Mouse (Mus musculus): ENCODE measurements around the gene Foxn3.

Gene Foxn3

DNA sequence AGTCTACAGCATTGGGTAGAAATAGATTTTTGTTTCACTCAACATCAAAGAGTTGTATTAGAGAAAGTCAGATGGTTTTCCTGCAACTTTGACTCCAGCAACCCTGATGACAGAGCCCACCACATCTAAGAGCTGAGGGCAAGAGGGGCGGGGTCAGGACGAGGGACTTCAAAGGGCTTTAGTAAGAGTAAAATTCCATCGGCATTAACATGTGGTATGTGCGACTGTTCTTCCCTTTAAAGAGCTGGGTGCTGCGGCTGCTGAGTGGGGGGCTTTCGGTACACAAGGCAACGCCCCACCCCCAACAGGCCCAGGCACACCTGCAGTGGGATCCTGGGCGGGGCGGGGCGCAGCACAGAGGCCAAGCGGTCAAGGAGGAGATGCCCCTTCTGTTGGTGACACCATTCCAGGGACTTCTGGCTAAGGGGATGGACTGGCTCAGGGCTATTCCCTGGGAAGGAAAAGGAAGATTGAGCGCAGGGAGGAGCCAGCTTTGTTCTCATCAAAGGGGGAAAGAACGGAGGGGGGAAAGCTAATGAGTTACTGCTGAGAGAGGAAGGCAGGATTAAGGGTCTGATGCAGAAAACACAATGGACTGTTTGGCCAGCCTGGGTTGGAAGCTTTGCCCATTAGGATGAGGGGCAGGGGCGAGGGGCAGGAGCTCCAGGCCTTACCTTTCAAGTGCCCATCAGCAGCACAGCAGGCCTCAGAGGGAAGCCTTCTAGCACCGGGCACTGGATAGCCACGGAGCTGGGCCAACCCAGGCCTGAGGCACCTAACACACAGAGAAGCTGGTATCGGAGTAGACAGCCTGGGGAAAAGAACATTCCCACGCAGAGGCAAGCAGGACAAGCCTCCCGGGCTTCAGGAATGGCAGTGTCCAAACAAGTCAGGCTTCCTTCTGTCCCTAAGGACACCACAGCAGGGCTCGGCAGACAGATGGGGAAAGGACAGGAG is 233.8 kb downstream of the Foxn3 start:
- in situ Hi-C loops (cut with MseI, MboI) = no loop called here

DNA sequence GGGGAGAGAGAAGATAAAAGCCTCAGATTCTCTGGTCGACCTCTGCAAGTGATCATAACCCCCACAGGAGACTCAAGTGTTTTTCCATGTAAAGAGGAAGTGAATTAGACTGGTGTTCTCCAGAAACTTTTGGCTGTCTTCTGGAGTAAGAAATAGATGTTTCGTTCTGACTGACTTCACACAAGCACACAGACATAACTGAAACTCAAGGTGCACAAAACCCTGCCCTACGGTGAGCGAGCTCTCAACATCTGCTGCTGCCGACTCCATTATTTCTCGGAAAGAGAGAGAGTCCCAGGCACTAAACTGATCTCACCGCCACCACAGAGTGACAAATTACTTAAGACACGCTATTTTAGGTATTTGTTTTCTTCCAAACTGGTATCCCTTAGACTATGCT is 237.2 kb downstream of the Foxn3 start:
- in situ Hi-C loops (cut with MseI, MboI) = no loop called here

DNA sequence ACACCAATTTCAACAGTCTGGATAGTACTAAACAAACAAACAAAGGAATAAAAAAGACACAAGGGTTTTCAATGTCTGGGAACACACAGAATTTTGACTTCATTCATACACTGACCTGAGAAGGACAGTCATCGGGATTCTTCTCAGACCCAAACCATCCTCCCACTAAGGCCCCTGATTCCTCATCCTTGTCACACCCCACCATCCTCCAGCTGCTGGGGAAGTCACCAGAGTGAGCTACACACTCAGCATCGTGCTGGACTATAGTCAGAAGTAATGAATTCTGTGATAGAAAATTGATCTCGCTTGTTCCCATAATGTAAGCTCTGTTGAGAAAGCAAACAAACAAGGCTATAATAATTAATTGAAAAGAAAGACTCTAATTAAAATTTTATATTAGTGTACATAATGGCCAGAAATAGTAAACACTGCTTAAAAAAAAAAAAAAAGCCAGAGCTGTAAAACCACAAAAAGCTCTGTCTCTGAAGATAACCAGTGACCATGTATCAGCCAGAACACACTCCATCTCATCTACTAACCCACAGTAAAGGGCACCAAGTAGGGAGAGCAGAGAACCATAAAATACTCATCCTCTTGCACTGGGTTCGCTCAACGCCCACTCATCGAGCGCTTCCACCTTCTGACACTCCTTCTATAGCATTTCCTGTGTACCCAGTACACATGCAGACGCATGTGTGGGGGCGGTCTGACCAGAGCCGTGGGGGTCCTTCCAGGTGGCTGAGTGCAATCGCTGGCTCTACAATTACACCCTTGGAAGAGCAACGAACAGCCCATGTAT is 241.6 kb downstream of the Foxn3 start:
- in situ Hi-C loops (cut with MseI, MboI) = no loop called here

DNA sequence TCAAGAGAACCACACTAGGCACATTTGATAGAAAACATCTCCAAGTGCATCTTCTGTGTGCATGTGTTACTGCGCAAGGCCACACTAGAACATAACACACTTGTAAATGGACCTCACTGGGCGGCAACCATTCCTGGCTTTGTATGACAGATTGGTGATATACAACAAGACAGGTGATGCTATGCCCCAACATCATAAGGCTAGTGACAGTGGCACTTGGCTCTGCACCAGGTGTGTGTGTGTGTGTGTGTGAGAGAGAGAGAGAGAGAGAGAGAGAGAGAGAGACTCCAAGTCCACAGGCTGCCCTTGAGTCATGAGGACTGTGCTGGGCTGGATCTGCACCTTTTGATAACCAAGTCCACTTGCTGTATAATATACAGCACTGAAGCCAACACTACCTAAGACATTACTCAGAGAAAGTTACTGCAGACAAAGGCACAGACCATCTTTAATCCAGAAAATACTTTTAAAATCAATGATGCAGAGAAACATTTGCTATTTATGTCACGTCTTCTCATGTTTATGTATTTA is 242.4 kb downstream of the Foxn3 start:
- in situ Hi-C loops (cut with MseI, MboI) = no loop called here

DNA sequence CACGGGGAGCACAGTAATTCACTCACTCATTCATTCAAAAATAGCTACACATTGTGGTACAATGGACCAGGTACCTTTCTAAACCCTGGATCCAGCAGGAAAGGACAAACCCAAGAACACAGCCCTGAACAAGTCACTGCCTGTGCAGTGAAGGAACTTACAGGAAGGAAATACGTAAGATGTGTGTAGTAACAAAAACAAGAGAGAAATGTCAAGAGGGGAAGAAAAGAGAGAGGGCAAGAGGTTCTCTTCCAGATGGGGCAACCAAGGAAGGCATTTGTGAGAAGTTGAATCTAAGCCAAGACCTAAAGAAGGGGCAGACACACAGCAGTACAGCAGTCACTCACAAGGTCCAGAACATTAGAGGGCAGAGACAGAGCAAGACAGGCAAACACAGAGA is 243.5 kb downstream of the Foxn3 start:
- in situ Hi-C loops (cut with MseI, MboI) = no loop called here

DNA sequence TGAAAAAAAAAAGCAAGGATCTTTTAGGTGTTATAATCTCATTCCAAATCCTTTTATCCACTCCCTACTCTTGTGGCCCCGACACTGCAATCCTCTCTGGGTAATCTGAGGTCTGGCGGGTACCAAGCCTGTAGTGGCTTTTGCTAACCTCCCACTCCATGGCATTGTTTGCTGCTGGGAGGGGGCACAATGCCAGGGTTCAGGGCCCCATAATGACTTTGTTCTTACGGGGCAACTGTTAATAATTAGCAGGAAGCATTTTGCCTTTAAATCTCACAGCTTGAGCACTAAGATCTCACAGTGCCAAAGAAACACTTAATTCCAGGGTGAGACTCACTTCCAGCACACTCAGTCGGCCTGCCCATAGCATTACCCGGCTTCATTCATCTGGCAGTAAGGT is 244.2 kb downstream of the Foxn3 start:
- in situ Hi-C loops (cut with MseI, MboI) = no loop called here

DNA sequence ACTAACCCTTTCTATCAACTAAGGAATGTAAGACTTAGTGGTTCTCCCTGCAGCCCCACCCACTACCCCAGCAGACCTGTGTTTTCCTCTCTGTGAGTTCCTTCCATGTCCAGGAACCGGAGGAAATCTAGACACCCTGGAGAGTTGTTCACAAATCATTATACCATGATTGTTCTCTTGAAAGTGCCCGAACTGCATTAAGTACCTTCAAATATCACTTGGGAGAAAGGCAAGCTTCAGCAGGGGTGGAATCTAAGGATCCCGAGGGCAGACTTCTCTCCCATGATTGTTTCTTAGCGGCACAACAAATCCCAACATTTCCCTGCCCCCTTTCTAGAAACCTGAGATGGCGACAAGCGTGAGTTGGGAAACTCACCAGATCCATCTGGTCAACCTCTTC is 247.5 kb downstream of the Foxn3 start:
- in situ Hi-C loops (cut with MseI, MboI) = no loop called here

DNA sequence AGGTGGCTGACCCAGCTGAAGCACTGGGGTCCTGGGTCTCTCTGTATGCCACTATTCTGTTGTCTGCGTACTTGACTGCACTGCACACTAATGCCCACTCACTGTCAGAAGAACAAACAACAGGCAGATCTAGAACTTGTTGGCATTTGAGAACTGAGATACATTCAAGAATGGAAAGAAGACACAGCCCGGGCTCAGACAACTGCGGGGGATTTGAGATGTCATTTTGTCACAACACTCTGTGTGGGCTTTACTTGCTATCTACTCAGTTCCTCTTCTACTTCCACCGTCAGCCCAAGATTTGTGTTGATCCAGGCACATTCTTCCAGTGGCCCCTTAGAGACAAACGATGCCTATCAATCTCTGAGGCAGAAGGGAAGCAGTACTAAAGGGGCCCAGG is 248.6 kb downstream of the Foxn3 start:
- in situ Hi-C loops (cut with MseI, MboI) = no loop called here

DNA sequence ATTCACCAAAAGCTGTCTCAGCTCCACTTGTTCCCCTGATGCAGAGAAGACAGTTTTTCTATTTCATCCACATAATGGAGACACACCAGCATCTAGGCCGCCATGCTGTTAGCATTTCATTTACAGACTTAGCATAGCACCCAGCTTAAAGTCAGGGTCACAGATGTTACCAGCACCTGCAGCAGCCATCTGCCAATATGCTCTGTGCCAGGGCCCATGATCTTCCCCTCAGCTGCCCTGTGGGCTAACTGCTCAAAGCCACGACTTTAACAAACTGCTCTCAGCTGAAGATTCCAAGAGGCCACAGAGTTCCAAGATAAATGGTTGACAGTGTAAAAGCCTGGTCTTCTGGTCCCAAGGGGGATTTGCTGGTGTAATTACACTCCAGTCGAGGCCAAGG is 252.1 kb downstream of the Foxn3 start:
- in situ Hi-C loops (cut with MseI, MboI) = no loop called here

DNA sequence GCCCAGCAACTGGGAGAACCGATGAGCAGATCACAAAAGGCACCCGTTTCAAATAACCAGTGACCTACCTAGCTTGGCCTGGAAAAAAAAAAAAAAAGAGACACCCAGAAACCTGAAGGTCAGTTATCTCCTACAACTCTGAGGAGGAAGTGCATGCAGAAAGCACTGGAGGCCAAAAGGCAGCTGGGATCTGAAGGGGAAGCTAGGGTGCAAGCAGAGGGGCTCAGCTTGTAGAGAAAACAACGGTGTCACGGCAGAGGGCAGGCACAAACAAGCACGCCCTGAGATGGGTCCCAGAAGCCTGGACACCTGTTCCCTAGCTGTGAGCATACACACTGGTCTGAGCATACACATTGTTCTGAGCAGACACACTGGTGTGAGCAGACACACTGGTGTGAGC is 253.4 kb downstream of the Foxn3 start:
- in situ Hi-C loops (cut with MseI, MboI) = no loop called here

DNA sequence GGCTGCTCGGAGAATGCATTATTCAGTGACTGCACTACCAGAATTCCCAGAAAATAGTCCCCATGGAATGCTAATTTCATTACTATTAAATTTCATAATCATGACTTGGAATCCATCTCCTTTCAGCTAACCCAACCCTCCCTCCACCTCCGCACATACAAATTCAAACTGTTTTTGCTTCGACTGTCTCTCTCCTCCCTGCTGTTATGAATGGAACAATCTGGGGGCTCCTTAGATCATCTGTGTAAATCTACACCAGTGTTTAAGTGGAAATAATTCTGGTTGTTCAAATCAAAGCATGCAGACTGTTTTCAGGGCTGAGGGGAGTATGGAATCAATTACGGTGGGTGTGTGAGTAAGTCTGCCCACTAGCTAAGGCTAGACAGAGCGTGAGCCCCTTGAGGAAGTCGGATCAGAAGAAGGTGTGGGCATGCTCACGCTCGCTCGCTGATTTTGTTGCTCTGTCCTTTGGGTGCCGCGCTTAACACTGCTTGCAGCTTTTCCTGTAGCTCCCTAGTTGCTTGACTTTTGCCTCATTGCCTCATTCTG is 254.8 kb downstream of the Foxn3 start:
- in situ Hi-C loops (cut with MseI, MboI) = no loop called here

DNA sequence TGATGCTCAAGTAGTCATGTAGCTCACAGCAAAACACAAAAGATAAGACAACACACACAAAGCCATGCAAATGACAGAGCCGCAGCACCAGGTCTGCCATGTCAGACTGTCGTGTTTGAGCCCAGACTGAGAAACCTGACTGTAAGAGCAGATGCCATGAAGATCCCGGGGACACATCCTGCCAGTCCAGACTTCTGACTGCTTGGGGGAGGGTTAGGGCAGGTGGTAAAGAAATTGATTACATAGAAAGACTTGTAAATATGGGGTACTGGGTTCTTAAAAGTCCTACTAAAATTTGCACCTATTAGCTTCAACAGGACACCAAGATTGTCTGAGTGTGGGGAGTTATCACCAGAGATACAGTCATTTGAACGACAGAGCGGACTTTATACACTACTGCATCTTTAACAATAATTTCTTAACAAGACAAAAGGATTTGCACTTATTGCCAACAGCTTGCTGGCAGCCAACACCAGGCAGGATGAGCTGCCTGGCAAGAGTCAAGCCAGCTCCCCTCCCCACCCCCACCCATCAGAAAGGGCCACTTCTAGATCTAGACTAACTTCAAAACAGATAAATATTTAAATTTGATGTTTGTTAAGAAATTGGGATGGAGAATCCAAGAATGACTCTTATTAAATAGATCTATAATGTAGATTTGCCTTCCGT is 256.7 kb downstream of the Foxn3 start:
- in situ Hi-C loops (cut with MseI, MboI) = no loop called here

DNA sequence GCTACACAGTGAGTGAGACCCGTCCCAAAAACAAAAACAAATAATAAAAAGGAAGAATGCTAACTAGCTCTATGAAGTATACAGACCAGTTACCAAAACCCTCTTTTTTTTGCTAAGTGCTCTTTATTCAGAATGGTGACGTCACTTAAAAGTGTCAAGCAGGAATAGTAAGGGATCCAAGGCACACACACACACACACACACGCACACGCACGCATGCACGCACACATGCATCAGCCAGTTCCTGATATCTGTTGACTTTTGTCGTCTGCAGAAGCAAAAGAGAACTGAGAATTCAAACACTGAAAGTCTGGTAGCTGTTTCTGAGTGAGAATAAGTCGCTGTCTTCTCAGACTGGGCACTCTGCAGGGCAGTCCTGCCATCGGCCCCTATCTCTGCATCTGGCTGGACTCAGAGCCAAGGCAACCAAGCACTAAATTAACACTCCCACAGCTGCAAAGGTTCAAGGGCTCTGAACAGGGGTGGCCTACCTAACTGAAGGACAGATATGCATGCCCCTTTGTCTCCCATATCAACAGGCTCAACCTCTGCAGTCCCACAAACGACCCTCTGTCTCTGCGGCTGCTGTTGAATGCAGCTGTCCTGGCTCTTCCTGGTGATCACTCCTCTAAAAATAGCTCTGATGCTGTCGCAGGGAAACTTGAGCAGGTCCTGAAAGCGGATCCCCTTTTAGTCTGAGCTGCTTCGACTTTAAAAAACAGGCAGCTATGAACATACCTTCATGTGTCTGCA is 257.4 kb downstream of the Foxn3 start:
- in situ Hi-C loops (cut with MseI, MboI) = no loop called here

DNA sequence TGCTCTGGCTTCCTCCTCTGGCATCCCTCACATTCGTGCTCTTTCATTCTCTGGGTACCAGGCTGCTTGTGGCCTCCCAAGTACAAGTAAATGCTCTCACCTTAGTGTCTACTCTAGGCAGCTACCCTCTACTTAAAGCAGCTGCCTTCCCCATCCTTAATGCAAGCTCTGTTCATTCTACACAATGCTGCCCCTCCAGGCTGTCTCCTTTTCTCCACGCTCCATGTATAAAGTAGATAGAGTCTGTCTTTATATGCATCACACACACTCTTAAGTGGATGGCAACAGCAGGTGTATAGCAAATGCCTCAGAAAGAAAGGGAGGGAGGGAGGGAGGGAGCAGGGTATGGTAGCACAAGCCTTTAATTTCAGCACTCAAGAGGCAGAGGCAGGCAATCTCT is 258.1 kb downstream of the Foxn3 start:
- in situ Hi-C loops (cut with MseI, MboI) = no loop called here

DNA sequence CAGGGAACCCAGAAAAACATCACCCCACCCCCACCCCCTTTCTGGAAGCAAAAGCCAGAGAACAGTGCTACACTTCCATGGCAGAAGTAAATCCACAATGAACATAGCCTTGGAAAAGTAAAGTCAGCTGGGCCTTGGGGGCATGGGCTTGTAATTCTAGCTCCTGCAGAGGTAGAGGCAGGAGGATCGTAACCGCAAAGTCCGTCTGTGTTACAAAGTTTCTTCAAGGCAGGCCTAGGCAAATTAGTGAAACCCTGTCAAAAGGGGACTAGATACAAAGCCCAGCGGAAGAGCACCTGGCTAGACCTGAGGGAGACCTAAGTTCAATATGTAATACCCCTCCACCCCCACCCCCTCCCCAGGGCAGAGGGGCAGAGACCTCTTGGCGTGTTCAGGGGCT is 259.3 kb downstream of the Foxn3 start:
- in situ Hi-C loops (cut with MseI, MboI) = no loop called here

DNA sequence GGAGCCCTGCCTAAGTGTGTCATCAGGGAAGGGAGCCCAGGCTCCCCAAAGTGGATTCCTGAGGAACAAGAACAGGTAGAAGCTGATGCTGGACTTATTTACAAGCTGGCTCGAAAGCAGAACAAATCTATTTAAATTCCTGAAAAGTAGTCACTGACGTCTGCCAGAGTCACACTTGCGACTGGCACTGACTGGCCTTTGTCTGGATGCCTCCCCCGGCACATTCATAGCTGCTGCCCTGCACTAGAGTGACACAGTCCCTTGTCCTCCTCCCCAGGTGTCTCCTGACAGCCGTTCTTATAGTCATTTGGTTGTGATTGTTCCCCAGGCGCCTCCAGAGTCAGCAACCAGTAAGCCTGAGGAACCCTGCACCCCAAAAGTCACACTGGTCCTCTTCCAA is 259.8 kb downstream of the Foxn3 start:
- in situ Hi-C loops (cut with MseI, MboI) = no loop called here

DNA sequence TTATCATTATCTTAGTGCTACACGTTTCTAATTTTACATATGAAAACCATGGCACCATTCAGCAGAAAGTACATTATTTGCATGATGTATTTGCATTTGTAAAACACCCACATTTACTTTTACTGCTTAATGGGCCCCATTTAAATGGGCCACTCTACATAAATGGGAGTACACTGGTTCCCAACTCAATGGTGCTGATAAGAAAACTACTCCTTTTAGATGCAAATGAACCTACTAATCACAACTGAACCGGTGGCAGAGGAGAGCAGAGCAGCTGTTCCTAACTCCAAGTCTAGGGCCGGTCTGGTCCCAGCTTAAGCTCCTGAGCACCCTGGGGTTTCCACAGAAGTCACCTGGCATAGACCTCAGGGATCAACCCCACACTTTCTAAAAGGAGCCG is 263.5 kb downstream of the Foxn3 start:
- in situ Hi-C loops (cut with MseI, MboI) = no loop called here

DNA sequence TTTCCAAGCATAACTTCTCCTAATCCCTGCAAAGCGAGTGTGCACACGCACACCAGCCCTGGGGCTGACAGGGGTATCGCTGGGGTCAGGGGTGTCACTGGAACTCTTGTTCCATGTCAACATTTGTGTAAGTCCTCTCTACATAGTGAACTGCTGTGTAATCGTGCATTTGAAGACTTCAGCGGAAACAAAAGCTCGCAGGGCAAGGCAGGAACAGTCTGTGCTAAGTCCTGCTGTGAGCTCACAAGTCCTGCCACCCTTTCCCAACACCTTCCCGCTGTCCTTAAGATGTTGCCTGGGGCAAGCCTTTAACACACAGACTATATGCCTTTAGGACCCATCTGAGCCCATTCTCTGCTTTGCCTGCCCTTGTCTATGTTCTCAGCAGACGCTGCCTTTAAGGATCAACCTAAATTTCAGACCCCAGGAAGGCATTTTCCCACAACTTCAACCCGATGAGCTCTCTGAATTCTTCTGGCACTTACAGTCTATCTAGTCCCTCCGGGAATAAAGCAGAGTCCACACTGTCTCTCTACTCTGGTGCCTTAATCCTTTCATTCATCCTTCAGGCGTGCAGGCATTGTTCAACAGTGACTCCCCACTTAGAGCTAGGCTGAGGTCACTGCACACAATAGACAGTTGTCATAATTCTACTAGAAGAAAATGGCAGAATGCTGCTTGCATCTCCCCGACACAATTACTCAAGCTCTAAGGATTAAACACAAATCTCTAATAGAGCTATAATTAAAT is 264.4 kb downstream of the Foxn3 start:
- in situ Hi-C loops (cut with MseI, MboI) = no loop called here

DNA sequence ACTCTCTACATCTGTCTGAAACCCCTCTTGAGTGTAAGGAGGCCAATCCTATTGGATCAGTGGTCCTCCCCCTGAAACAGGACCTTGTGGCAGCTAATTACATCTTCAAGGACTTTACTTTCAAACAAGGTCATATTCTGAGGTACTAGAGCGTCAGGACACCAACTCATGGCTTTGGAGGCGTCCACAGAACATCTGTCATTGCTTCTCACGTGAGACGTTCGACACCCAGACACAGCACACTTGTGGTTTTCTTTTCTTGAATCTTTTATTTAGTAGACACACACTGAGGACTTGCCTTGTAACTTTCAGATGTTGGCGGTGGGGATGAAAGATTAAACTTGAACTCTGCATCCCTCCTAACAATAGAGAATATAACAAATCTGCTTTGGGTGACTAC is 265.1 kb downstream of the Foxn3 start:
- in situ Hi-C loops (cut with MseI, MboI) = no loop called here

DNA sequence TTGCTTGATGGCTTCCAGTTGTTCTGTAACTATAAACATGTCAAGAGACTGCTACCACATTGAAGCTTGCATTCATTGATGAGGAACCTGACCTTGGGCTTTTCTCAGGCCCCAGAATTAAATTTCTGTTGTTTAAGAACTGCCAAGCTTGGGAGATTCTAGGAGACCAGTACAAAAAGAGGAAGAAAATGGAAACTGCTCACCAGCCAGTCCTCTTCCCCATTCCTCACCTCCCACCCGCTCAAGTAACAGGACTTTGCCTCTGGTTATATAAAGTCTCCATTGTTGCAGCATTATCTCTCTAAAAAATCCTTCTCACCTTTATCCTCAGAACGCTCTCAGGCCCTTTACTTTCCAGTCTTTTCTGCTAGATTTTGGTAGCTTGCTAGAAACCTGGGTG is 265.6 kb downstream of the Foxn3 start:
- in situ Hi-C loops (cut with MseI, MboI) = no loop called here

Measured in mouse trophoblast stem cell (cell line).